In genomic region chr2:26052806-26053205, GRCm38 (mm10) we compare ENCODE assay signal across 22 mouse cellular contexts. TPM values are rescaled to one million over a fixed set of nuclear protein-coding genes. Genes with fewer than 3 reads are reported as not detected.
A peak's percentile ranks its signal among the peaks of the same experiment; 100 is the strongest.
DNase-seq lines count a peak whose midpoint lies in the region; ATAC-seq and TF ChIP-seq lines count a peak whose summit lies in the region.
"Had no signal": no experiment of that assay in that cellular context is flagged by ENCODE, and none has a peak within 500 bp of the region (broad histone marks: within the 10 kb centered on the region; RNA-seq: fewer than 3 reads in every experiment).

No protein-coding gene starts in this region.

- no peak overlapping the region for H3K4me3 ChIP-seq in intestine, embryonic 15.5 days (replicated peaks)
- H3K4me3 ChIP-seq in intestine, postnatal 0 days (ENCODE audit: low read depth, low read length): no peak overlapping the region
- H3K4me3 ChIP-seq in embryonic facial prominence, embryonic 11.5 days (ENCODE audit: low read depth, low read length): no peak overlapping the region
- H3K4me3 ChIP-seq in stomach, embryonic 15.5 days (replicated peaks): no peak overlapping the region
- H3K4me3 ChIP-seq: embryonic facial prominence, embryonic 15.5 days; forebrain, embryonic 15.5 days had no signal

- 21% methylated on average over 4 of the region's 4 CpGs for WGBS in intestine, embryonic 15.5 days
- WGBS in intestine, postnatal 0 days: 31% methylated on average over 4 of the region's 4 CpGs
- WGBS in embryonic facial prominence, embryonic 11.5 days: 39% methylated on average over 4 of the region's 4 CpGs
- 24% methylated on average over 4 of the region's 4 CpGs for WGBS in stomach, embryonic 15.5 days

- no peak overlapping the region; the same call in 1 of the 2 replicates for H3K4me2 ChIP-seq in intestine, embryonic 15.5 days (replicated peaks)
- H3K4me2 ChIP-seq in intestine, postnatal 0 days (replicated peaks; ENCODE audit: low read depth): no peak overlapping the region
- H3K4me2 ChIP-seq in embryonic facial prominence, embryonic 11.5 days (ENCODE audit: low read depth, low read length): no peak overlapping the region
- no peak overlapping the region for H3K4me2 ChIP-seq in stomach, embryonic 15.5 days
- H3K4me2 ChIP-seq: embryonic facial prominence, embryonic 15.5 days; forebrain, embryonic 15.5 days; hindbrain, embryonic 14.5 days had no signal

- no peaks in the 10 kb centered on the region for H3K27me3 ChIP-seq in intestine, embryonic 15.5 days (replicated peaks)
- no peaks in the 10 kb centered on the region for H3K27me3 ChIP-seq in intestine, postnatal 0 days (replicated peaks; ENCODE audit: control insufficient read depth, insufficient read depth, low read length)
- no peaks in the 10 kb centered on the region for H3K27me3 ChIP-seq in embryonic facial prominence, embryonic 11.5 days (ENCODE audit: control insufficient read depth, insufficient read depth, low read length)
- H3K27me3 ChIP-seq in stomach, embryonic 15.5 days (replicated peaks): no peaks in the 10 kb centered on the region
- H3K27me3 ChIP-seq: embryonic facial prominence, embryonic 15.5 days; forebrain, embryonic 15.5 days had no signal

- no peak overlapping the region for H3K9ac ChIP-seq in intestine, embryonic 15.5 days
- H3K9ac ChIP-seq in intestine, postnatal 0 days (ENCODE audit: low read depth, low read length): no peak overlapping the region
- no peak overlapping the region for H3K9ac ChIP-seq in embryonic facial prominence, embryonic 11.5 days (replicated peaks; ENCODE audit: low read length)
- no peak overlapping the region for H3K9ac ChIP-seq in stomach, embryonic 15.5 days
- H3K9ac ChIP-seq: embryonic facial prominence, embryonic 15.5 days; forebrain, embryonic 15.5 days; hindbrain, embryonic 14.5 days had no signal

- TF ChIP-seq CTCF in intestine, postnatal 0 days (IDR thresholded peaks at IDR 0.05; ENCODE audit: low read depth): no peak

- no peaks in the 10 kb centered on the region for H3K36me3 ChIP-seq in intestine, embryonic 15.5 days
- H3K36me3 ChIP-seq in intestine, postnatal 0 days (ENCODE audit: control insufficient read depth, insufficient read depth): no peaks in the 10 kb centered on the region
- H3K36me3 ChIP-seq in embryonic facial prominence, embryonic 11.5 days (replicated peaks; ENCODE audit: control insufficient read depth, insufficient read depth, low read depth, low read length): no peaks in the 10 kb centered on the region
- no peaks in the 10 kb centered on the region for H3K36me3 ChIP-seq in stomach, embryonic 15.5 days
- H3K36me3 ChIP-seq: embryonic facial prominence, embryonic 15.5 days; forebrain, embryonic 15.5 days had no signal

- H3K27ac ChIP-seq in intestine, embryonic 15.5 days: 0 out of 2 replicates have a peak overlapping the region, but pooled peaks have one; percentile 32
- no peak overlapping the region for H3K27ac ChIP-seq in intestine, postnatal 0 days (ENCODE audit: low read depth, low read length)
- H3K27ac ChIP-seq in embryonic facial prominence, embryonic 11.5 days (replicated peaks; ENCODE audit: low read depth, low read length): no peak overlapping the region
- H3K27ac ChIP-seq in stomach, embryonic 15.5 days: peak overlapping the region; percentile 31; the same call in 1 of the 2 replicates
- H3K27ac ChIP-seq: embryonic facial prominence, embryonic 15.5 days; forebrain, embryonic 15.5 days; hindbrain, embryonic 14.5 days had no signal

- ATAC-seq in intestine, embryonic 15.5 days: peak; percentile 34; the same call in 1 of the 2 replicates
- ATAC-seq in intestine, postnatal 0 days: no peak
- ATAC-seq in embryonic facial prominence, embryonic 11.5 days (replicated peaks; ENCODE audit: insufficient number of reproducible peaks, low FRiP score, low TSS enrichment, low read depth): no peak
- 0 out of 2 replicates have a peak, but pooled peaks have one; percentile 11 for ATAC-seq in stomach, embryonic 15.5 days (ENCODE audit: insufficient read depth, low FRiP score, low read depth)
- ATAC-seq: forebrain, embryonic 15.5 days; inflammation-experienced regulatory T-cells, adult 6 months had no signal

- no peaks in the 10 kb centered on the region for H3K4me1 ChIP-seq in intestine, embryonic 15.5 days (replicated peaks)
- H3K4me1 ChIP-seq in intestine, postnatal 0 days (replicated peaks; ENCODE audit: control insufficient read depth, insufficient read depth, low read length): no peaks in the 10 kb centered on the region
- H3K4me1 ChIP-seq in embryonic facial prominence, embryonic 11.5 days (ENCODE audit: control insufficient read depth, insufficient read depth, low read length): no peaks in the 10 kb centered on the region
- H3K4me1 ChIP-seq in stomach, embryonic 15.5 days: peaks cover 12% of the 10 kb centered on the region
- H3K4me1 ChIP-seq: embryonic facial prominence, embryonic 15.5 days; forebrain, embryonic 15.5 days had no signal

- no peaks in the 10 kb centered on the region for H3K9me3 ChIP-seq in intestine, embryonic 15.5 days
- no peaks in the 10 kb centered on the region for H3K9me3 ChIP-seq in intestine, postnatal 0 days (ENCODE audit: control insufficient read depth)
- no peaks in the 10 kb centered on the region for H3K9me3 ChIP-seq in embryonic facial prominence, embryonic 11.5 days (replicated peaks; ENCODE audit: control insufficient read depth, low read length)
- no peaks in the 10 kb centered on the region for H3K9me3 ChIP-seq in stomach, embryonic 15.5 days
- H3K9me3 ChIP-seq: embryonic facial prominence, embryonic 15.5 days; forebrain, embryonic 15.5 days had no signal

- DNase-seq in MN1 (ENCODE audit: low spot score): peak; percentile 51
- peak; percentile 8 for DNase-seq in embryonic facial prominence, embryonic 11.5 days (ENCODE audit: low spot score)
- no peak for DNase-seq in thymus, adult 18-20 months
- DNase-seq in spleen, adult 12 weeks (ENCODE audit: low spot score): no peak
- DNase-seq in frontal cortex, adult 2 months (ENCODE audit: extremely low spot score in 1 of 2, low spot score in 1 of 2): no peak
- DNase-seq: adrenal gland, postnatal 25 days; B cell, adult 2 months; cerebellum, adult 8-10 months; gastrocnemius, postnatal 10 days; heart, adult 11 months; kidney, adult 9 months; kidney, postnatal 4 days; lung, postnatal 4 days; spleen, adult 18-20 months; thymus, postnatal 36 days had no signal

RNA-seq across cellular contexts. Expression of gene Ubac1, which starts 31.3 kb away (rescaled TPM):
- polyA plus RNA-seq in intestine, embryonic 15.5 days (2015; fragmentation: Nextera tagmentation; extraction: Ambion mirVana): 82.2 and 84.1 TPM in 2 replicates
- 45.8 TPM in 2 replicates for polyA plus RNA-seq in intestine, postnatal 0 days (2015; fragmentation: Nextera tagmentation; extraction: Ambion mirVana)
- polyA plus RNA-seq in embryonic facial prominence, embryonic 11.5 days (2014; fragmentation: Nextera tagmentation; extraction: Ambion mirVana): 113 and 120 TPM in 2 replicates
- 87.6 and 105 TPM in 2 replicates for polyA plus RNA-seq in stomach, embryonic 15.5 days (2015; fragmentation: Nextera tagmentation; extraction: Ambion mirVana)
- polyA plus RNA-seq in frontal cortex, adult 2 months (2012; rRNA removed): 78.1 and 79.7 TPM in 2 replicates

Comparison
In these comparisons a context has a peak if more than half of its experiments do, and no peak if none do; other contexts are left out.
1. ATAC-seq: peak in intestine, embryonic 15.5 days (single experiment) and stomach, embryonic 15.5 days (single experiment); none in intestine, postnatal 0 days (single experiment) and embryonic facial prominence, embryonic 11.5 days (single experiment).
2. H3K27ac ChIP-seq: peak in intestine, embryonic 15.5 days (single experiment) and stomach, embryonic 15.5 days (single experiment); none in intestine, postnatal 0 days (single experiment) and embryonic facial prominence, embryonic 11.5 days (single experiment).
3. DNase-seq: peak in MN1 (single experiment) and embryonic facial prominence, embryonic 11.5 days (single experiment); none in thymus, adult 18-20 months (0 of 2), spleen, adult 12 weeks (single experiment) and frontal cortex, adult 2 months (0 of 2).